Mouse (Mus musculus): ENCODE measurements around the gene AI837181. TPM values are rescaled to one million over a fixed set of nuclear protein-coding genes. Genes with fewer than 3 reads are reported as not detected.
A peak's percentile ranks its signal among the peaks of the same experiment; 100 is the strongest.

Gene AI837181
- total and polyA plus RNA-seq, 3 experiments, result 10.2 to 59.5 (median 29.8) TPM

GRCm38 (mm10) chr19:5448354-5449150 lies 23.6 kb downstream of the AI837181 start:
- Histone ChIP-seq H3K4me3 (ENCODE audit: low read depth, low read length) (peak overlapping the region; percentile 73), H3K27me3 (ENCODE audit: insufficient read depth, low read length) (peaks cover 40% of the 10 kb centered on the region), H3K36me3 (replicated peaks) (peaks cover 33% of the 10 kb centered on the region), H3K9me3 (replicated peaks) (no peaks in the 10 kb centered on the region), H3K4me1 (ENCODE audit: insufficient read depth, low read depth, low read length) (peaks cover 34% of the 10 kb centered on the region)
- TF ChIP-seq POLR2AphosphoS5 (IDR thresholded peaks at IDR 0.05; ENCODE audit: insufficient replicate concordance, low read depth, low read length), result no peak
- peak; percentile 62 for DNase-seq (ENCODE audit: low spot score)
- peak; percentile 67 for ATAC-seq (ENCODE audit: extremely low read depth, insufficient number of reproducible peaks, low FRiP score, poor library complexity, severe bottlenecking)

- Histone ChIP-seq H3K4me3 (ENCODE audit: low read depth, low read length) (no peak overlapping the region), H3K4me1 (ENCODE audit: insufficient read depth, low read depth, low read length) (peaks cover 41% of the 10 kb centered on the region), H3K36me3 (replicated peaks) (peaks cover 44% of the 10 kb centered on the region), H3K9me3 (replicated peaks) (no peaks in the 10 kb centered on the region), H3K27me3 (ENCODE audit: insufficient read depth, low read length) (peaks cover 33% of the 10 kb centered on the region)
- DNase-seq (ENCODE audit: low spot score) (no peak), ATAC-seq (ENCODE audit: extremely low read depth, insufficient number of reproducible peaks, low FRiP score, poor library complexity, severe bottlenecking) (no peak)
- no peak for TF ChIP-seq GATA1 (IDR thresholded peaks at IDR 0.05; ENCODE audit: borderline replicate concordance, low read length)
- TF ChIP-seq GATA2 (IDR thresholded peaks at IDR 0.05; ENCODE audit: borderline replicate concordance, low read depth, low read length), result no peak
- no peak for TF ChIP-seq TAL1 (conservative IDR thresholded peaks at IDR 0.05; ENCODE audit: low read depth, low read length)
- no peak for TF ChIP-seq CTCF (IDR thresholded peaks at IDR 0.05; ENCODE audit: low read depth, low read length)
- TF ChIP-seq POLR2AphosphoS5 (IDR thresholded peaks at IDR 0.05; ENCODE audit: insufficient replicate concordance, low read depth, low read length), result no peak
Measured at GRCm38 (mm10) chr19:5449673-5450072, 24.7 kb downstream of the AI837181 start.

GRCm38 (mm10) chr19:5451766-5452165 lies 26.8 kb downstream of the AI837181 start:
- Histone ChIP-seq H3K9me3 (replicated peaks) (no peaks in the 10 kb centered on the region), H3K4me3 (ENCODE audit: low read depth, low read length) (no peak overlapping the region), H3K4me1 (ENCODE audit: insufficient read depth, low read depth, low read length) (peaks cover 58% of the 10 kb centered on the region), H3K27me3 (ENCODE audit: insufficient read depth, low read length) (peaks cover 15% of the 10 kb centered on the region), H3K36me3 (replicated peaks) (peaks cover 63% of the 10 kb centered on the region)
- ATAC-seq (ENCODE audit: extremely low read depth, insufficient number of reproducible peaks, low FRiP score, poor library complexity, severe bottlenecking) (no peak), DNase-seq (ENCODE audit: low spot score) (no peak)
- TF ChIP-seq GATA2 (IDR thresholded peaks at IDR 0.05; ENCODE audit: borderline replicate concordance, low read depth, low read length), result no peak
- no peak for TF ChIP-seq POLR2AphosphoS5 (IDR thresholded peaks at IDR 0.05; ENCODE audit: insufficient replicate concordance, low read depth, low read length)
- TF ChIP-seq GATA1 (IDR thresholded peaks at IDR 0.05; ENCODE audit: borderline replicate concordance, low read length), result no peak
- TF ChIP-seq TAL1 (conservative IDR thresholded peaks at IDR 0.05; ENCODE audit: low read depth, low read length), result no peak
- no peak for TF ChIP-seq CTCF (IDR thresholded peaks at IDR 0.05; ENCODE audit: low read depth, low read length)

- H3K4me1 ChIP-seq (ENCODE audit: insufficient read depth, low read depth, low read length), result peaks cover 61% of the 10 kb centered on the region
- H3K27me3 ChIP-seq (ENCODE audit: insufficient read depth, low read length), result no peaks in the 10 kb centered on the region
- ATAC-seq (ENCODE audit: extremely low read depth, insufficient number of reproducible peaks, low FRiP score, poor library complexity, severe bottlenecking) (no peak), DNase-seq (ENCODE audit: low spot score) (no peak)
- H3K4me3 ChIP-seq (ENCODE audit: low read depth, low read length), result peak overlapping the region; percentile 20; the same call in 1 of the 2 replicates
- no peak for TF ChIP-seq TAL1 (conservative IDR thresholded peaks at IDR 0.05; ENCODE audit: low read depth, low read length)
- TF ChIP-seq GATA1 (IDR thresholded peaks at IDR 0.05; ENCODE audit: borderline replicate concordance, low read length), result no peak
- TF ChIP-seq POLR2AphosphoS5 (IDR thresholded peaks at IDR 0.05; ENCODE audit: insufficient replicate concordance, low read depth, low read length), result no peak
- no peak for TF ChIP-seq GATA2 (IDR thresholded peaks at IDR 0.05; ENCODE audit: borderline replicate concordance, low read depth, low read length)
- TF ChIP-seq CTCF (IDR thresholded peaks at IDR 0.05; ENCODE audit: low read depth, low read length), result no peak
- H3K36me3 ChIP-seq (replicated peaks), result peaks cover 58% of the 10 kb centered on the region
- no peaks in the 10 kb centered on the region for H3K9me3 ChIP-seq (replicated peaks)
Measured at GRCm38 (mm10) chr19:5455037-5455436, 30.1 kb downstream of the AI837181 start.

GRCm38 (mm10) chr19:5455568-5455967 lies 30.6 kb downstream of the AI837181 start:
- no peak for DNase-seq (ENCODE audit: low spot score)

GRCm38 (mm10) chr19:5456241-5456921 lies 31.4 kb downstream of the AI837181 start:
- Histone ChIP-seq H3K4me1 (ENCODE audit: insufficient read depth, low read depth, low read length) (peaks cover 71% of the 10 kb centered on the region), H3K36me3 (replicated peaks) (peaks cover 48% of the 10 kb centered on the region), H3K4me3 (ENCODE audit: low read depth, low read length) (peak overlapping the region; percentile 89), H3K9me3 (replicated peaks) (no peaks in the 10 kb centered on the region), H3K27me3 (ENCODE audit: insufficient read depth, low read length) (no peaks in the 10 kb centered on the region)
- ATAC-seq (ENCODE audit: extremely low read depth, insufficient number of reproducible peaks, low FRiP score, poor library complexity, severe bottlenecking) (no peak), DNase-seq (ENCODE audit: low spot score) (peak; percentile 50)
- TF ChIP-seq GATA1 (IDR thresholded peaks at IDR 0.05; ENCODE audit: borderline replicate concordance, low read length) (no peak), TAL1 (conservative IDR thresholded peaks at IDR 0.05; ENCODE audit: low read depth, low read length) (no peak), POLR2AphosphoS5 (IDR thresholded peaks at IDR 0.05; ENCODE audit: insufficient replicate concordance, low read depth, low read length) (no peak), GATA2 (IDR thresholded peaks at IDR 0.05; ENCODE audit: borderline replicate concordance, low read depth, low read length) (no peak), CTCF (IDR thresholded peaks at IDR 0.05; ENCODE audit: low read depth, low read length) (no peak)

More at GRCm38 (mm10) chr19:5455568-5455967, 30.6 kb downstream of the AI837181 start:
- Histone ChIP-seq H3K4me3 (ENCODE audit: low read depth, low read length) (peak overlapping the region; percentile 49; the same call in 1 of the 2 replicates), H3K9me3 (replicated peaks) (no peaks in the 10 kb centered on the region), H3K36me3 (replicated peaks) (peaks cover 53% of the 10 kb centered on the region), H3K4me1 (ENCODE audit: insufficient read depth, low read depth, low read length) (peaks cover 62% of the 10 kb centered on the region), H3K27me3 (ENCODE audit: insufficient read depth, low read length) (no peaks in the 10 kb centered on the region)
- ATAC-seq (ENCODE audit: extremely low read depth, insufficient number of reproducible peaks, low FRiP score, poor library complexity, severe bottlenecking), result no peak
- no peak for TF ChIP-seq CTCF (IDR thresholded peaks at IDR 0.05; ENCODE audit: low read depth, low read length)
- TF ChIP-seq POLR2AphosphoS5 (IDR thresholded peaks at IDR 0.05; ENCODE audit: insufficient replicate concordance, low read depth, low read length), result no peak
- no peak for TF ChIP-seq TAL1 (conservative IDR thresholded peaks at IDR 0.05; ENCODE audit: low read depth, low read length)
- no peak for TF ChIP-seq GATA1 (IDR thresholded peaks at IDR 0.05; ENCODE audit: borderline replicate concordance, low read length)
- TF ChIP-seq GATA2 (IDR thresholded peaks at IDR 0.05; ENCODE audit: borderline replicate concordance, low read depth, low read length), result no peak
